Mouse (Mus musculus): ENCODE data around the gene Usp7. TPM values are rescaled to one million over a fixed set of nuclear protein-coding genes. Genes with fewer than 3 reads are reported as not detected.
"Not testable (repeated sequence)": the region's sequence is repeated elsewhere in the genome, so short reads cannot be mapped to it uniquely, and the experiment has no call there.

Usp7 gene
- polyA plus RNA-seq, 1 experiment from 2014 or later = 84.2 TPM

- ChIA-PET POLR2A (no interaction called here), CTCF (interaction anchor here (0.6 to 3.5 kb wide), 14 partner anchors 10 to 357 kb away, joined by 3 to 29 read pairs (median 3); no protein-coding TSS in a partner anchor)
- ATAC-seq (no peak), DNase-seq (ENCODE audit: low read depth, low spot score) (no peak)
- H3K27me3 ChIP-seq = no peaks in the 10 kb centered on the region
- no peak for TF ChIP-seq CTCF (IDR thresholded peaks at IDR 0.05)
- in situ Hi-C loops (cut with MboI; ENCODE audit: low pct_unique_long_range_greater_than_20kb) = loop anchor here (5.0 to 10.0 kb wide), 3 partner anchors 81 to 354 kb away; no protein-coding TSS in a partner anchor
Measured at GRCm38 (mm10) chr16:8768588-8768987, 23.5 kb downstream of the Usp7 start.

DNA sequence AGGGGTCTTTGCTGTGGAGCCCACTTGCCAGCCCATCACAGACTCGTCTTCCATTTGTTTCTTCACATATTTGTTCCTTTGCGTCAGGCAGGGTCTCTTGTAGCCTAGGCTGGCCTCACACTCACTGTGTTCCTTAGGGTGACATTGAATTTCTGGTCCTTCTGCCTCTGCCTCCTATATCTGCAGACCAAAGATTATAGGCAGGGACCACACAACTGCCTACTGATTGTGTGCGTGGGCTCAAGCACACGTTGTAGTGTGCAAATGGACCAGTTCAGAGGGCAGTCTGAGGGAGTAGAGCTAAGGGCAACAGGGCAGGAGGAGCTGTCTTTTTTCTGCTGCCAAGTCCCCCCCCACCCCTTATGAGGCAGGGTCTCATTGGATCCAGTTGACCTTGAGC is 24.0 kb downstream of the Usp7 start:
- ChIA-PET POLR2A (no interaction called here), CTCF (interaction anchor here (1.4 to 3.5 kb wide), 6 partner anchors 9 to 89 kb away, joined by 3 to 29 read pairs (median 12); no protein-coding TSS in a partner anchor)
- no peak for TF ChIP-seq CTCF (IDR thresholded peaks at IDR 0.05)
- H3K27me3 ChIP-seq = no peaks in the 10 kb centered on the region
- ATAC-seq = no peak
- in situ Hi-C loops (cut with MboI; ENCODE audit: low pct_unique_long_range_greater_than_20kb) = loop anchor here (5.0 to 10.0 kb wide), 3 partner anchors 81 to 353 kb away; no protein-coding TSS in a partner anchor
- no peak for DNase-seq (ENCODE audit: low read depth, low spot score)

DNA sequence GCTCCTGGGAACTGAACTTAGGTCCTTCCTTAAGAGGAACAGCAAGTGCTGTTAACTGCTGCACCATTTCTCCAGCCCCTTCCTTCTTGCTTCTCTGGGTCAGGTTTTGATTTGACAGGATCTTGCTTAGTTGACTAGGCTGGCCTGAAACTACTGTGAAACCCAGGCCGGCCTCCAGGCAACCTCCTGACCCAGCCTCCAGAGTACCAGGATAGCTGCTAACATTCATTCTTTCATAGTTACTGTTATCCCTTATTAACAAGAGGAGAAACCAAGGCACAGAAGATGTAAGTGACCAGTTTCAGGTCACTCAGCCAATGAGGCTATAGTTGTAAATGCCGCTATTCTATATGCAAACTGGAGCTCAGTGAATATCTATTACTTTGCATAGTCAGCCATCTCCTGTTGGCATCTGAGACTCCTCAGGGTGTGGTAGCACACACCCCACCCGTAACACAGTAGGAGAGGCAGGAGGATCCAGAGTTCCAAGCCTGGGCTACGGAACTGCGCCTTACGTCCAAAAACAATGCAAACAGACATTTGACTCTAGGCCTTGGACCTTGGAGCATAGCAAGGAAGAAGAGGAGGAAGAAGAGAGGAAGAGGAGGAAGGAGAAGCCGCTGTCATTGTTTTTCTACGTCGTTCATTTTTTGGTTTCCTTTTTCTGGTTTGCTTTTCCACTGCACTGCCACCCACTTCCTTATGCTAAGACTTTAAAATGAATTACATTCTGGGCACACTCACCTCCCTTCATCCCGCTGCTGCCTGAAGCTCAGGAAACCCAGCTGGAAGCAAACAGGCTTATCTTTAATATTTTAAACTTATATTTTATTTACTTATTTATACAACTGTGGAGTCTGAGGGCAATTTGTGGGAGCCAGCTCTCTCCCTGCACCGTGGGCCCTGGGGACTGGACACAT is 24.7 kb downstream of the Usp7 start:
- DNase-seq (ENCODE audit: low read depth, low spot score) = no peak
- ChIA-PET POLR2A (no interaction called here), CTCF (interaction anchor here (2.3 to 3.5 kb wide), 3 partner anchors 11 to 88 kb away, joined by 6 to 19 read pairs (median 17); no protein-coding TSS in a partner anchor)
- in situ Hi-C loops (cut with MboI; ENCODE audit: low pct_unique_long_range_greater_than_20kb) = loop anchor here (5.0 to 10.0 kb wide), 3 partner anchors 80 to 353 kb away; no protein-coding TSS in a partner anchor
- H3K27me3 ChIP-seq = no peaks in the 10 kb centered on the region
- TF ChIP-seq CTCF (IDR thresholded peaks at IDR 0.05) = no peak
- no peak for ATAC-seq

- no peak for DNase-seq (ENCODE audit: low read depth, low spot score)
- ATAC-seq = no peak
- no peaks in the 10 kb centered on the region for H3K27me3 ChIP-seq
- POLR2A ChIA-PET = no interaction called here
- in situ Hi-C loops (cut with MboI; ENCODE audit: low pct_unique_long_range_greater_than_20kb) = loop anchor here (5.0 to 10.0 kb wide), 3 partner anchors 79 to 351 kb away; no protein-coding TSS in a partner anchor
- no peak for TF ChIP-seq CTCF (IDR thresholded peaks at IDR 0.05)
- CTCF ChIA-PET = no interaction called here
Measured at GRCm38 (mm10) chr16:8766196-8766595, 25.9 kb downstream of the Usp7 start.

DNA sequence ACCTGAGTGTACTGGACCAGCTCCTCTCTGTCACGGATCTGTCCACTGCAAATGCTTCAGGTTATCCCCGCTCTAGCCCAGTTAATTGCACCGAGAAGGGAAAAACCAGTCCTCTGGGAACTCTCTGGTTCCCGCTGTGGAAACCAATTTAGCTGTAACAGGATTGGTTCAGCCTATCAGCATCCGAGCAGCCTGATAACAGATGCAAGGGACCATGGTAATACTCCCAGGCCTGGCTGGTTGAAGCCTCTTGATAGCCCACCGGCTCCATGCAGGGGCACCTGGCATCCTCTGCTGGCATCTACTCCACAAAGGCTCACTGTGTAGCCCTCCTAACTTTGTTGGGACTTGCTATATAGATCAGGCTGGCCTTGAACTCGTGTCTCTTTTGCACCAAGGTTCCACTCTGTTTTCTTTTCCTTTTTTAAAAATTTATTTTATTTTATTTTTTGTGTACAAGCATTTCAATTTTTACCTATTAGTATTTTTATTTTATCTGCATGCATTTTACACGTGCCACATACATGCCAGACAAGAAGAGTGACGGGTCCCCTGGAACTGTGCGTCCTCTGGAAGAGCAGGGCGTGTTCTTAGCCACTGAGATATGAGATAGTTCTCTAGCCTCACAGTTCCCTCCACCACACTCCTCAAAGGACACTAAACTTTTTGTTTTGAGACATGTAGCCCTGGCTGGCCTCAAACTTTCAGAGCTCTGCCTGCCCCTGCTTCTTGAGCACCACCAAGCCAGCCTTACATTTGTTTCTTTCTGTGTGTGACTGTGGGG is 27.8 kb downstream of the Usp7 start:
- TF ChIP-seq CTCF (IDR thresholded peaks at IDR 0.05) = no peak
- CTCF ChIA-PET = interaction anchor here (1.1 kb wide), 1 partner anchor 10 kb away, joined by 4 read pairs; no protein-coding TSS in a partner anchor
- in situ Hi-C loops (cut with MboI; ENCODE audit: low pct_unique_long_range_greater_than_20kb) = loop anchor here (10.0 kb wide), 2 partner anchors 270 to 350 kb away; no protein-coding TSS in a partner anchor
- no peak for DNase-seq (ENCODE audit: low read depth, low spot score)
- no peak for ATAC-seq
- POLR2A ChIA-PET = no interaction called here
- no peaks in the 10 kb centered on the region for H3K27me3 ChIP-seq

DNA sequence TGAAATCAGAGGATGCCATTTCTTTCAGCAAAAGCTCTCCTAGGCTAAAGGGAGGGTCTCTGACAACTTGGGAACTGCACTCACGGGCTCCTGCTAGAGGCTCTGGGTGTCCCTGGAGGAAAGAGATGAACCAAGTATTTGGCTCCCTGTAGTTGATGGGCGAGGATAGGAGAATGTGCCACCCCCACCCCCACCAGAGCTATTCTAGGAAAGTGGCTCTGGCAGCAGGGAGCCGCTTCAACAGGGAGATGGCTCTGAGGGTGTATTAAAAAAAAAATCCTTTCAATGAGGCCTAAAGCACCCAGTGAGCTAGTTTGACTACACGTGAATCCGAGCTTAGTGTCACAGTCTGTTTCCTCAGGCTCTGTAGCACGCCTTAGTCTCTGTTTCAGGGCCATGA is 29.1 kb downstream of the Usp7 start:
- ChIA-PET POLR2A (no interaction called here), CTCF (interaction anchor here (2.0 kb wide), 1 partner anchor 12 kb away, joined by 4 read pairs; no protein-coding TSS in a partner anchor)
- ATAC-seq = no peak
- TF ChIP-seq CTCF (IDR thresholded peaks at IDR 0.05) = no peak
- no peak for DNase-seq (ENCODE audit: low read depth, low spot score)
- in situ Hi-C loops (cut with MboI; ENCODE audit: low pct_unique_long_range_greater_than_20kb) = loop anchor here (10.0 kb wide), 2 partner anchors 268 to 348 kb away; no protein-coding TSS in a partner anchor
- H3K27me3 ChIP-seq = no peaks in the 10 kb centered on the region

DNA sequence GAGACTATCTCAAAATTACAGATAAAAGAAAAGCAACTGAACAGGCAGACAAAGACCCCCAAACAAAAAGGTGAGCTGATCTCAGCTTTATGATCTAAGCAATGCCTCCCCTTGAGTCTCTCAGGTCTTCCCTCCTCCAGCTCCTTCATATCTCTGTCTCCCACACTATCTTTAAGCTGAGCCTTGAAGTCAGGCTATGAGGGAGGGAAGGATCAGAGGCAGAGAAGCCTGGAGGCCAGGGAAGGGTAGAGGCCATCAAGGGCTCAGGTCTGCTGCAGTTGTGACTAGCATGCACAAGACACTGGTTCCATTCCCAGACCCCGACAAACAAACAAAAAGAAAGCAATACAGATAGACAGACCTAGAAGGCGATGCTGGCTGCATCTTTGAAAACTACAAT is 30.2 kb downstream of the Usp7 start:
- DNase-seq (ENCODE audit: low read depth, low spot score) = no peak
- POLR2A ChIA-PET = no interaction called here
- no peaks in the 10 kb centered on the region for H3K27me3 ChIP-seq
- CTCF ChIA-PET = interaction anchor here (2.0 kb wide), 1 partner anchor 11 kb away, joined by 4 read pairs; no protein-coding TSS in a partner anchor
- ATAC-seq = no peak
- in situ Hi-C loops (cut with MboI; ENCODE audit: low pct_unique_long_range_greater_than_20kb) = loop anchor here (10.0 kb wide), 2 partner anchors 267 to 347 kb away; no protein-coding TSS in a partner anchor
- no peak for TF ChIP-seq CTCF (IDR thresholded peaks at IDR 0.05)

DNA sequence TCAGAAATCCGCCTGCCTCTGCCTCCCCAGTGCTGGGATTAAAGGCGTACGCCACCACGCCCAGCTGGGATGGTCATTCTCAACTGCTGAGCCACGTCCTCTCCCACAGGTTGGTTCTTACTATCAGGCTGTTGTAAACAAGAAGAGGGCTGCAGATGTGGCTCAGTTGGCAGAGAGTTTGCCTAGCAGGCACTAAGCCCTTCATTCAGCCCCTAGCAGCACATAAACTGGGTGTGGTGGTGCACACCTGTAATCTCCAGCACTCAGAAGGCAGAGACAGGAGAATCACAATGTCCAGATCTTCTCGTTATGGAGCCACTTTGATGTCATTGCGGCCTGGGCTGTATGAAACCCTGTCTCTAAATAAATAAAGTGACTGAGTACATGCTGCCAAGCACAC is 31.1 kb downstream of the Usp7 start:
- ChIA-PET CTCF (no interaction called here), POLR2A (no interaction called here)
- in situ Hi-C loops (cut with MboI; ENCODE audit: low pct_unique_long_range_greater_than_20kb) = loop anchor here (10.0 kb wide), 2 partner anchors 266 to 346 kb away; no protein-coding TSS in a partner anchor
- TF ChIP-seq CTCF (IDR thresholded peaks at IDR 0.05) = no peak
- H3K27me3 ChIP-seq = no peaks in the 10 kb centered on the region
- ATAC-seq = no peak
- DNase-seq (ENCODE audit: low read depth, low spot score) = no peak

DNA sequence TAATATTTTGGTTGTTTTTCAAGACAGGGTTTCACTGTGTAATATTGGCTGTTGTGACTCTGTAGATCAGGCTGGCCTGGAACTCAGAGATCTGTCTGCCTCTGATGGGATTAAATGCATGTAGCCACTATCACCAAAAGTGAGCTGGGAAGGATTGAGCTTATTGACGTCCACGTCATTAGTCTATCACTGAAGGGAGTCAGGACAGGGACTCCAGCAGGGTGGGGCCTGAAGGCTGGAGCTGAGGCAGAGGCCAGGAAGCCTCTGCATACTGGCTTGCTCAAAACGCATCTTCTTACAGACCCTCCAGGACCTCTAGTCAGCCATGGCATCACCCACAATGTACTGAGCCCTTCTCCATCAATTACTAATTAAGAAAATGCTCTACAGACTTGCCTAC is 33.1 kb downstream of the Usp7 start:
- CTCF ChIA-PET = interaction anchor here (1.0 to 1.3 kb wide), 3 partner anchors 9 to 12 kb away, joined by 3 to 6 read pairs (median 6); no protein-coding TSS in a partner anchor
- in situ Hi-C loops (cut with MboI; ENCODE audit: low pct_unique_long_range_greater_than_20kb) = no loop called here
- POLR2A ChIA-PET = no interaction called here
- ATAC-seq (no peak), DNase-seq (ENCODE audit: low read depth, low spot score) (no peak)
- no peaks in the 10 kb centered on the region for H3K27me3 ChIP-seq
- no peak for TF ChIP-seq CTCF (IDR thresholded peaks at IDR 0.05)

DNA sequence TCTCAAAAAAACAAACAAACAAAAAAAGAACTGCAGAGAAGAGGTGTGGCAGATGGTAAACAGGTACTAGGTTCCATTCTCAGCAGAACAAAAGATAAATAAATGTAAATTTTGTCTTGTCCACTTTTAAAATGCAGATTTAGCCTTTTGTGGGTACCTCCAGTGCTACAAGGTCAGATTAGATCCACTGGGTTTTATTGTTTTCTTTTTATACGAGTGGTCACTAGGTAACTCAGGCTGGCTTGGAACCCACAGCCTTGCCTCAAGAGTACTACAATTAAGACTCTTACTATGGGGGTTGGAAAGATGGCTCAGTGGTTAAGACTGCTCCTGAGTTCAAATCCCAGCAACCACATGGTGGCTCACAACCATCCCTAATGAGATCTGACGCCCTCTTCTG is 33.9 kb downstream of the Usp7 start:
- no peaks in the 10 kb centered on the region for H3K27me3 ChIP-seq
- TF ChIP-seq CTCF (IDR thresholded peaks at IDR 0.05) = no peak

DNA sequence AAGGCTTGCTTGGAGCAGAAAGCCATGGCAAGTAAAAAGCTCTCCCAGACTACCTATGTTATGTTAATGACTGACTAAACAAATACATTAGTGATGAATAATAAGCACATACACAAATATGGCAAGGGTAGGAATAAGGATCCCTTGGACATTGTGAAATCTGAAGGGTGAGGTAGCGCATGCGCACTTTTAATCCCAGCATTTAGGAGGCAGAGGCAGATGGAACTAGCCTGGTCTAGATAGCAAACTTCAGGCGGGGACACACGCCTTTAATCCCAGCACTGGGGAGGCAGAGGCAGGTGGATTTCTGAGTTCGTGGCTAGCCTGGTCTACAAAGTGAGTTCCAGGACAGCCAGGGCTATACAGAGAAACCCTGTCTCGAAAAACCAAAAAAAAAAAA is 34.5 kb downstream of the Usp7 start:
- in situ Hi-C loops (cut with MboI; ENCODE audit: low pct_unique_long_range_greater_than_20kb); CTCF ChIA-PET; POLR2A ChIA-PET; ATAC-seq; H3K27me3 ChIP-seq; DNase-seq (ENCODE audit: low read depth, low spot score): not testable (repeated sequence)

More for the DNA sequence above, 33.9 kb downstream of the Usp7 start:
- in situ Hi-C loops (cut with MboI; ENCODE audit: low pct_unique_long_range_greater_than_20kb) = no loop called here
- ChIA-PET POLR2A (no interaction called here), CTCF (interaction anchor here (1.2 kb wide), 1 partner anchor 11 kb away, joined by 6 read pairs; no protein-coding TSS in a partner anchor)
- ATAC-seq (no peak), DNase-seq (ENCODE audit: low read depth, low spot score) (no peak)

Data from Patski (cell line).